Mouse (Mus musculus): ENCODE measurements around the gene Osbpl9. TPM values are rescaled to one million over a fixed set of nuclear protein-coding genes. Genes with fewer than 3 reads are reported as not detected.

The Osbpl9 gene
- total RNA-seq, 2 experiments from 2014 or later, result 57.1 to 58.7 TPM

DNA sequence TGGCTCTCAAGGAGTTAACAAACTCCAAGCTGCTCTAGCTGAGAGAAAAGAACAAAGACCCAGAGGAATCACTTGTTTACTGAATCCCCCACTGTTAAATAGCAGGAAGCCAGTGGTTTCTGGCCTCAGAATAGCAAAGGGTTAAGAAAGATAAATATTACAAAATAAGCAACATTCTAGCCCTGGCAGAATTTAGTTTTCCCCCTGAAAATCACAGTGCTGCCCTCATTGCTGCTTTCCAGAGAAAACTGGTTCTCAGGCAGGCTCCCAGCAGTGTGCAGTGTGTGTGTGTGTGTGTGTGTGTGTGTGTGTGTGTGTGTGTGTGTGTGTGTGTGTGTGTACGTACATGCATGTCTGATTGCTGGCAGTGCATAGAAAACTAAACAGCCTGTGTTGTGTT is 149.8 kb downstream of the Osbpl9 start:
- DNase-seq (ENCODE audit: low spot score in 2 of 2), result no peak

DNA sequence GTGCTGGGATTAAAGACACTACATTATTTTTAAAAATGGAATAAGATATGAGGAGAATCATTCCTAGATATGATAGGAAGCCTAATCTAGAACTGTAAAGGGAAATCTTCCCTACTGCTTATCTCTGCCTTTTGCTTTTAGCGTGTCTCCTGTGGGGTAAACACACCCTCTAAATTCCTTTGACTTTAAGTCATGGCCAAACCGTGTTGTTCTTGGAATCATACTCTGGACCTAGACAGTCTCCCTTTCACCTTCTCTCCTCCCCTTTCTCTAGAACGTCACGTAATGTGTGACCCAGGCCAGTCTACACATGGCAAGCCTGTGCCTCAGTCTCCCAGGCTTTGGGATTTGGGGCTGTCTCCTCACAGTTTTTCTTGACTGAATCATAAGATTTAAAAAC is 153.8 kb downstream of the Osbpl9 start:
- DNase-seq (ENCODE audit: low spot score in 2 of 2), result no peak

DNA sequence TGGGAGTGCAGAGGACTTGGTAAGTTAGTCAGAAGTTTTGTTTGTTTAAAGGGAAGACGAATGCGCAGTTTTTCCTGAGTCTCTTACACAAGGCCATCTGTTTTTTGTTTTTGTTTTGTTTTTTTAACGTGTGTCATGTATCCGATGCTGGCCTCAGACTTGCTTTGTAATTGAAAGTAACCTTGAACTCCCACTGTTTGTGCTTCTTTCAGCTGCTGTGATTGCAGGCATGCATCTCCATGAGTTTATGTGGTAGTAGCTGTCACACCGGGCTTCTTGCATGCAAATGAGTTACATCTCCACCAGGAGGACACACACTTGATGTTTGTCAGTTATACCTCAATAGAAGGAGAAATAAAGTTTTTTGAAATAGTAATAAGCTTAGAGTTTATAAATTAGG is 158.3 kb downstream of the Osbpl9 start:
- no peak for DNase-seq (ENCODE audit: low spot score in 2 of 2)

DNA sequence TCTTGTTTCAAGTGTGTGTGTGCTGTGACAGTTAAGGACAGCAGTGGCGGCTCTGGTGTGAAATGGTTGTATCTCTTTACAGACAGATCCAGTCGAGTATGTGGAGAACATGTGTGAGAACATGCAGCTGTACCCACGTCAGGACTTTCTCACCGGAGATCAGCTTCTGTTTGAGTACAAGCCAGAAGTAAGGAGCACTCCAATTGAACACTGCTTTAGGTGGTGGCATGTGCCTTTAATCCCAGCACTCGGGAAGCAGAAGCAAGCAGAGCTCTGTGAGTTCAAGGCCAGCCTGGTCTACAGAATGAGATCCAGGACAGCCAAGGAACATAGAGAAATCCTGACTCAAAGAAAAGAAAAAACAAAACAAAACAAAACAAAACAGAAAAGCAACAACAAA is 158.8 kb downstream of the Osbpl9 start:
- DNase-seq (ENCODE audit: low spot score in 2 of 2), result no peak

DNA sequence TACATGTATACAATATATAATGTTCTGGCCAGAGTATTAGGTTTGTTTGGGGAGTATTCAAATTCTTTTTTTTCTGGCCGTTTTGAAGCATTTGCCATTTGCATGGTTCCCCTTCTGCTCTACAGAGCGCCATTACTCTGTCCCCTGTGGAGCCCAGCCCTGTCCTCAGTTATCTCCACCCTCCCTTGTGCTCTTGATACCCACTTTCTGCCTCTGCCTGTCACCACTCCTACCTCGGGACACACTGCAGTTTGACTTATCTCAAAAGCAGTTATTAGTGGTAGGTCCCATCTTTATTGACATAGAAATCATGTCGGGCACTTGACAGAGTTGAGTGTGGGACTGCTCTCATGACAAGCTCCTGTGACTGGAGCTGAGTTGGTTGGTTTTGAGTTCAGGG is 159.3 kb downstream of the Osbpl9 start:
- DNase-seq (ENCODE audit: low spot score in 2 of 2), result no peak

DNA sequence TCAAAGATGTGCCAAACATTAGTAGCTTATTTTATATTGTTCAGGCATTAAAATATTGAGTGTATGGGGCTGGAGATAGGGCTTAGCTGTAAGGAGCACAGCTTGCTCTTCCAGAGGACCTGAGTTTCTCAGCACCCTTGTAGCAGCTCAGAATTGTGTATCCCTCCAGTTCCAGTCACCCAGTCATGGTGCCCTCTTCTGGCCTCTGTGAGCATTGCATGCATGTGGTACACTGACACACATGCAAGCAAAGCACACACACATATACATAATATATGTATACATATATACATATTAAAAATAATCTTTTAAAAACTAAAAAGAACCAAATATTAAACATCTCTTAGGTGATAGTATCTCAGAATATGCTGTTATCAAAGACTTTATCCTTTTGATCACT is 165.7 kb downstream of the Osbpl9 start:
- DNase-seq (ENCODE audit: low spot score in 2 of 2), result no peak

DNA sequence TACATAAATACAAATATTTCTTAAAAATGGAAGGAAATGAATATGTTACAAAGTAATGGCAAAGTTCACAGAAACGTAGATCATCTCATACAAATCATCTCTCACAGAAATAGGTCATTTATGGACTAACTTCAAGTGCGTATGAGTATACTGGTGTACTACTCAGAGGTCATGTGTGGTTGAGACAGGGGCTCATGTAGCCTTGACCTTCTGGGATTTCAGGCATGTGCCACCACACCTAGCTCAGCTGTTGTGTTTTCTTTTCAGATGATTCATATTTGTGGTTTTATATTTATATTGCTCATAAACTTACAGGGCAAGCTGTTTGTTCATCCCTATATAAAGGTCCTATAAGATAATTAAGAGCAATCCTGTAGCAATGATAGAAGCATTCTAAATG is 171.8 kb downstream of the Osbpl9 start:
- no peak for DNase-seq (ENCODE audit: low spot score in 2 of 2)

DNA sequence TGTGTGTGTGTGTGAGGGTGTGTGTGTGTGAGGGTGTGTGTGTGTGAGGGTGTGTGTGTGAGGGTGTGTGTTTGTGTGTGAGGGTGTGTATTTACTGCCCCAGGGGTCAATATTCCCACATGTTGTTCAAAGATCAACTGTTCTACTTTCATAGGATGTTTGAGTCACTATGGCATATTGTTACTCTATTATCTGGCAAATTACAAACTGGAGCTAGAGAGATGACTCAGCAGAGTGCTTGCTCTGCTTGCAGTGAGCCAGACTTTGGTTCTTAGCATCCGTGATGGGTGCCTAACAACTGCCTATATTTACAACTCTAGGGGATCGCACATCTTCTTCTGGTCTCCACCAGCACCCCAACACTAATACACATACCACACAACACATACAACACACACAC is 172.2 kb downstream of the Osbpl9 start:
- DNase-seq (ENCODE audit: low spot score in 2 of 2), result no peak

DNA sequence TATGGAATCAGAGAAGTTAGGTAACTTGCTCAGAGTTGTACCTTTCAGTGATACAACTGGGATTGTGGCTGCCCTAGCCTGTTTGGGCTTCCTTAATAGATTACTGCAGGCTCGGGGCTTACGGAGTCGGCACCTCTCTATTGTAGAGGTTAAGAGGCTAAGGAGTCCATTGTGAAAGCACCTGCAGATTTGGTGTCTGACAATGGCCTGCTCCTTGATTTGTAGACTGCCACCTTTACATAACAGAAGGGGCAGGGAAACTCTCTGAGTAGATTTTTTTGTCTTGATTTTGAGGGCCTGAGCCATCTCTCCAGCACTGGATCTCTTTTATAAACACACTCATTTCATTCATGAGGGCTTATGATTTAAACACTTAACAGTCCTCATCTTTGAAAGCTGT is 175.5 kb downstream of the Osbpl9 start:
- DNase-seq (ENCODE audit: low spot score in 2 of 2), result no peak

DNA sequence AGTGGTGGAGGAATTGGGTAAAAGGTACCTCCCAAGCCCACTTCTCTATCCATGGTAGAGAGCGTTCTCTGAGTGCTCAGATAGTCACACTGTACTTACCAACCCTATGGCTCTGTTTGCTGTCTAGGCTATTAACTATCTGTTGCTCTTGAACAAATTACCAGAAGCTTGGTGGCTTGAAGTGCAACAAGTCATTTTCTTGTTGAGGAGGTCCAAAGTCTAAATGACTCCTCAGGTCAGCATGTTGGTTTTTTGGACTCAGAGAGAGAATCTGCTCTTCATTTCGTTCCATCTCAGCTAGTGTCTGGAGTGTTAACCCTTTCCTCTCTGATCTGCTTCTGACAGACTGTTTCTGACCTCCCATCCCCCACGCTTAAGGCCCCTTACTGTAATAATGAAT is 177.0 kb downstream of the Osbpl9 start:
- no peak for DNase-seq (ENCODE audit: low spot score in 2 of 2)

DNA sequence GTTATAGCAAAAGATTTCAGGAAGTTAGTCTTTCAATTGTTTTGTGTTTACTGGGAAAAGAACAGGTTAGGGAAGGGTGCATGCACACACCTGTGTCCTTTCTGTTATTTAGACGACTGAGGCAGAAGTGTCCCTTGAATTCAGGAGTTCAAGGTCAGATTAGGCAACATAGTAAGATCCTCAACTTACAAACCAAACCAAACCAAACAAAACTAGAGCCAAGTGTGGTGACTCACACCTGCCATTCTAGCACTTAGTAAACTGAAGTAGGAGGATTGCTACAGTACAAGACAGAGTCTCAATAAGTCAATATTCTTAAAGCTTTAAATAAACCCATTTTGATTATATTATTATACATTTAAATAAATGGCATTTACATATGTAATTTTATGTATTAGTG is 180.1 kb downstream of the Osbpl9 start:
- no peak for DNase-seq (ENCODE audit: low spot score in 2 of 2)

DNA sequence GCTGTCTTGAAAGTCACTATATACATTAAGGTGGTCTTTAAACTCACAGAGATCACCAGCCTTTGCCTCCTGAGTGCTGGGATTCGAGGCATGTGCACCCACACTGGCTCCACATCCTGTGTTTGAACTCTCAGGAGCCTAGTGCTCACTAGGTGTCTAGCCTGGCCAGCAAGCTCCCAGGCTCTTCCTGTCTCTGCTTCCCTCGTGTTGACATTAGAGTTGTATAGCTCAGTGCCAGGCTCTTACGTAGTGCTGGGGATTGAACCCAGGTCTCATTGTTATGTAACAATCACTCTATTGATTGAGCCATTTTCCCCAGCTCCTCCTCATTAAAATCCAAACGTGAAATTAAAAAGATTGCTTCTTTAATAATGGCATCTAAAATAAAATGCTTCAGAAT is 182.8 kb downstream of the Osbpl9 start:
- DNase-seq (ENCODE audit: low spot score in 2 of 2), result no peak

DNA sequence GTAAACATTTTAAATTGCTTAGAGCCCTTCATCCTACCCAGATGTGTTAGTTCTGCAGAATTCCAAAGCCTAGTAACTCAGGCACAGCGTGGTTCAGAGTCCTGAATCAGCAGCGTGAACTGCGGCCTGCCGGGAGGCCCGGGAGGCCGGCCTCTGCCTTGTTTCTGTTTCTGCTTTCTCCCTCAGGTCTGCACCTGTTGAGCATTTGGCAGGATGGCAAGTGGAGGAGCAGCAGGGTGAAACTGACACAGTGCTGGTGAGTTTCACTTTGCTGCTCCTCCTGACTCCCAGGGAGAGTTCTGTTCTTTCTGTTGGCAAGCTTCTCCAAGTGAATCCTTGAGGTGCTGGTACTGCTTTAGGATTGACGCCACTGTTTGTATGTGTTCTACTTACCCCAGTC is 184.6 kb downstream of the Osbpl9 start:
- no peak for DNase-seq (ENCODE audit: low spot score in 2 of 2)

DNA sequence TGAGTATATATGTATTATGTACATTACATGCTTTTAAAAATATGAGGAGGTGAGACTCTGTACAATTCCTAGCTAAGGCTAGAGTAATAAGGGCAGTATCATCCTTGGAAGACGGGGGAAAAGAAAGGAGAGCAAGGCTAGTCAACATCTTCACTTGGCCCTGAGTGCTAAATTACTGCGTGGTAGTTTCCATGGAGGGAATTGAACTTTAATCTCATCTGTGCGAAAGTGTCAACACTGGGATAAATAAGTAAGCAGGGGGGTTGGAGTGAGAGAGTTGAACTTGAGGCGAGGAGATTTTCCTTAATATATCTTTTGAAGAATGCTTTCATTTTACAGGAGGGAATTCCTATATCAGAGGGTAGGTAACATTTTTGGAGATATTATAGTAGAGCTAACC is 188.0 kb downstream of the Osbpl9 start:
- DNase-seq (ENCODE audit: low spot score in 2 of 2), result no peak

Small RNA genes within 50 kb of the gene (microRNA-seq; reads per million reads assigned to microRNA genes)
- gene Mir761, result 0 reads per million in 2 experiments

Other genes with a start within 250 kb of the Osbpl9 start
- 100 to 1,000 TPM; 126 to 140 TPM for gene Nrd1, start 201.6 kb downstream of the Osbpl9 start, total RNA-seq (2021)
- under 1 TPM; 0.53 to 0.63 TPM for gene Calr4, start 32.2 kb upstream of the Osbpl9 start, total RNA-seq (2021)
- 100 to 1,000 TPM; 173 to 184 TPM for gene Eps15, start 78.0 kb upstream of the Osbpl9 start, total RNA-seq (2021)
- 1 to 10 TPM; 2.7 to 4.3 TPM for gene Ttc39a, start 204.4 kb upstream of the Osbpl9 start, total RNA-seq (2021)